Mouse (Mus musculus): ENCODE results near the gene Hist1h4b. TPM values are rescaled to one million over a fixed set of nuclear protein-coding genes. Genes with fewer than 3 reads are reported as not detected.

The Hist1h4b gene
- total RNA-seq, 2 experiments from 2014 or later, result 83.9 to 89.6 TPM

GRCm38 (mm10) chr13:23806422-23807052 lies 49.7 kb downstream of the Hist1h4b start, which contains the start of gene Slc17a2:
Gene Slc17a2, plus strand, starts transcription at chr13:23806993.
- no peak for DNase-seq

Small RNA genes within 50 kb of the gene (microRNA-seq; reads per million reads assigned to microRNA genes)
- gene Gm44314 (0 reads per million in 2 experiments), gene Gm44484 (0 reads per million in 2 experiments)

Other genes with a start within 250 kb of the Hist1h4b start
- 100 to 1,000 TPM; 363 to 377 TPM for gene Hist1h4h, start 226.0 kb upstream of the Hist1h4b start, total RNA-seq (2021)
- 10 to 100 TPM; 12.2 to 14.4 TPM for gene Hist1h2af, start 223.1 kb upstream of the Hist1h4b start, total RNA-seq (2021)
- gene Hist1h3g, start 221.6 kb upstream of the Hist1h4b start, total RNA-seq (2021), result 1 to 10 TPM; 3.9 to 4.9 TPM
- 1 to 10 TPM; 1.1 to 1.2 TPM for gene Hist1h2bh, start 213.6 kb upstream of the Hist1h4b start, total RNA-seq (2021)
- 10 to 100 TPM; 16.2 to 17.4 TPM for gene Hist1h3f, start 213.0 kb upstream of the Hist1h4b start, total RNA-seq (2021)
- gene Hist1h4f, start 205.4 kb upstream of the Hist1h4b start, total RNA-seq (2021), result 100 to 1,000 TPM; 143 to 156 TPM
- gene Hist1h1d, start 203.8 kb upstream of the Hist1h4b start, total RNA-seq (2021), result 1 to 10 TPM; 4.3 to 6.0 TPM
- 10 to 100 TPM; 47.8 to 49.2 TPM for gene Hist1h3e, start 194.6 kb upstream of the Hist1h4b start, total RNA-seq (2021)
- 1 to 10 TPM; 5.6 to 6.4 TPM for gene Hist1h2ae, start 185.8 kb upstream of the Hist1h4b start, total RNA-seq (2021)
- gene Hist1h2bg, start 185.6 kb upstream of the Hist1h4b start, total RNA-seq (2021), result 10 to 100 TPM; 74.7 to 86.4 TPM
- 10 to 100 TPM; 30.2 to 30.9 TPM for gene Hist1h2bf, start 182.8 kb upstream of the Hist1h4b start, total RNA-seq (2021)
- 1 to 10 TPM; 5.2 to 9.9 TPM for gene Hist1h2ad, start 182.6 kb upstream of the Hist1h4b start, total RNA-seq (2021)
- gene Hist1h3d, start 181.2 kb upstream of the Hist1h4b start, total RNA-seq (2021), result 10 to 100 TPM; 12.8 to 15.5 TPM
- 100 to 1,000 TPM; 132 to 135 TPM for gene Hist1h4d, start 175.4 kb upstream of the Hist1h4b start, total RNA-seq (2021)
- 10 to 100 TPM; 12.0 to 12.3 TPM for gene Hist1h2be, start 135.9 kb upstream of the Hist1h4b start, total RNA-seq (2021)
- gene Hist1h1e, start 134.5 kb upstream of the Hist1h4b start, total RNA-seq (2021), result 10 to 100 TPM; 42.1 to 46.4 TPM
- gene Hist1h2ac, start 73.1 kb upstream of the Hist1h4b start, total RNA-seq (2021), result 1 to 10 TPM; 2.7 to 3.5 TPM
- gene Hist1h2bc, start 72.8 kb upstream of the Hist1h4b start, total RNA-seq (2021), result 10 to 100 TPM; 50.8 to 57.7 TPM
- not detected for gene Hist1h1t, start 61.2 kb upstream of the Hist1h4b start, total RNA-seq (2021)
- 10 to 100 TPM; 95.4 to 98.7 TPM for gene Hist1h4c, start 58.6 kb upstream of the Hist1h4b start, total RNA-seq (2021)
- 1 to 10 TPM; 1.7 to 3.0 TPM for gene Hfe, start 46.2 kb upstream of the Hist1h4b start, total RNA-seq (2021)
- gene Hist1h1c, start 18.2 kb upstream of the Hist1h4b start, total RNA-seq (2021), result 10 to 100 TPM; 52.8 to 55.3 TPM
- gene Hist1h3c, start 11.4 kb upstream of the Hist1h4b start, total RNA-seq (2021), result 1 to 10 TPM; 2.5 to 5.2 TPM
- 10 to 100 TPM; 23.0 to 24.2 TPM for gene Hist1h2bb, start 10.3 kb upstream of the Hist1h4b start, total RNA-seq (2021)
- gene Hist1h2ab, start 5.9 kb upstream of the Hist1h4b start, total RNA-seq (2021), result 10 to 100 TPM; 29.8 to 37.0 TPM
- 10 to 100 TPM; 15.0 to 21.4 TPM for gene Hist1h3b, start 4.7 kb upstream of the Hist1h4b start, total RNA-seq (2021)
- 10 to 100 TPM; 35.4 to 47.1 TPM for gene Hist1h4a, start 4.2 kb downstream of the Hist1h4b start, total RNA-seq (2021)
- gene Hist1h3a, start 5.4 kb downstream of the Hist1h4b start, total RNA-seq (2021), result 10 to 100 TPM; 37.3 to 46.3 TPM
- gene Hist1h1a, start 6.7 kb downstream of the Hist1h4b start, total RNA-seq (2021), result 10 to 100 TPM; 17.0 to 19.5 TPM
- under 1 TPM in 1 of 2 experiments, not detected in 1; 0.18 TPM for gene Trim38, start 12.9 kb downstream of the Hist1h4b start, total RNA-seq (2021)
- gene Slc17a2, start 50.0 kb downstream of the Hist1h4b start, total RNA-seq (2021), result under 1 TPM in 1 of 2 experiments, not detected in 1; 0.23 TPM
- gene Slc17a3, start 82.4 kb downstream of the Hist1h4b start, total RNA-seq (2021), result not detected
- gene Slc17a1, start 110.7 kb downstream of the Hist1h4b start, total RNA-seq (2021), result not detected
- not detected for gene Slc17a4, start 158.0 kb downstream of the Hist1h4b start, total RNA-seq (2021)
- gene Hist1h2ba, start 177.1 kb downstream of the Hist1h4b start, total RNA-seq (2021), result not detected
- gene Hist1h2aa, start 177.4 kb downstream of the Hist1h4b start, total RNA-seq (2021), result not detected
- gene Scgn, start 234.2 kb downstream of the Hist1h4b start, total RNA-seq (2021), result 1 to 10 TPM in 1 of 2 experiments, under 1 TPM in 1; 0.99 to 1.2 TPM

All from layer of hippocampus, postnatal 36 days (tissue).